Mouse (Mus musculus) B cell, adult 2 months (primary cell): ENCODE results near the gene Slc25a19.
A peak's percentile ranks its signal among the peaks of the same experiment; 100 is the strongest.
"Not testable (repeated sequence)": the region's sequence is repeated elsewhere in the genome, so short reads cannot be mapped to it uniquely, and the experiment has no call there.

Experiments
- DNase-seq, 2 experiments: peaks; one replicate each; pipeline ENCODE4 v3.0.0; 2022

Gene Slc25a19

DNA sequence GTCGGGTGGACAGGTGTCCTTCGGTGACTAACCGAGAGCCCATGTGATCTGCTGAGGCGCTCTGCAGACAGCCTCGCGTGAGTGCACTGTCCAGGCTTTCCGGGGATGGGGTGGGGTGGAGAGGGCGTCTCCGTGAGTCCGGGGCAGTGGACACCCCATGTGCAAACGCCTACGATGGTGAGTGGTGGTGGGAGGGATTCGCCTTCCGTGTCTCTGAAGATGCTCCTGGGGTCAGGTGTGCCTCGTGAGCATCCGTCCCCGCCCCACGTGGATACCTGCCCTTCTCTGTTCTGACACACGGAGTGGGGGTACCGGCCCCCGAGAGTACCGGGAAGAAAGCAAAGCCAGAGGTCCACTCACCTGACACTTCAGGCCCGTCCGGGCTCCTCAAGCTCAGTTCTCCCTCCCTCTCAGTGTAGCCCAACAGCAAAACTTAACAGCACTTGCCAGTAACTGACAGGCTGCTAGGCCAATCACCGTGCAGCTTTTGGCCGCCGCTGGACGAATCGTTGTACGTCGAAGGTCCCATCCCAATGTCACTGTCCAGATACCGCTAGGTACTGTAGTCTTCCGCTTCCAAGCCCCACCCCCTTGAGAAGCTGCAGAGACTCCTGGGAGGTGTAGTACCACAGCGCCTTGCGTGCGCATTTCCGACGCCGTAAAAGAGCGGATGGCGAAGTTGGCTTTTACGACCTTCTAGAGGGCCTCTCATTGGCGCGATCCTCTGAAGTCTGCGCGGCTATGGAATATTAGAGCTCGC lies at the start of gene Slc25a19:
TSS of gene Slc25a19 (minus strand) at position 591 of the 760 bp plus-strand sequence.
- DNase-seq: peak; percentile 94 to 96

DNA sequence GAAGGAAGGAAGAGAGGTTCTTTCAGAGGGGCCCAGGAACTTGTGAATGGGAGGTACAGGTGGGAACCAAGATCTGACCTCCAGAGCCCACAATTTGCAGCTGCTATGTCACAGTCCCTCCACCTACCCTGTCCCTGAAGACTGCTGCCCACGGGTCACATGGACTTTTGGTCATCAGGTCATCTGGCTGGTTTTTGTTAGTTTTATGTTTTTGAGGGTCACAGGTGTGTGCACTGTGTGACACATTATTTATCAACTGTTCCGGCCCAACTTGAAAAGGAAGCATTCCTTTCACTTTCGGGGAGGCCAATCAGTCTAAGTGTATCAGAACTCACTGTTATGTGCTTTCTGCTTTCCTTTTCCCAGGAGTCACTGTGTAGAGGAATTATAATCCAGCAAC lies 49.4 kb upstream of the Slc25a19 start:
- no peak for DNase-seq

DNA sequence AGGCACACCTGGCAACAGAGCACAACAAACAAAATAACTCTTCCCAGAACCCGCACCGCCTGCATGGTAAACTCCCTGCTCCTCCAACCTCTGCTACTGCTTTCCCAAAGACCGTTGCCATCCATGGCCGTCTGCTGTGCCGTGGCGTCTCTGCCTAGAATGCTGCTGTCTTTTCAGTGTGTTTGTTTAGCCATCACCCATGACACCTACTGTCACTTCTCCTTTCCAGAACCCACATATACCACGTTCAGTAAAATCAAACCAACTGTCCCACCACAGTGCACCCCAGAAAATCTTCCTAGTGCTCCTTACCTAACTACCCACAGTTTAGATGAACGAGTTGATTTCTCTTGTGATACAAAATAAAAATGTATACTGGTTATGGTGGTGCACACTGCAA lies 48.6 kb upstream of the Slc25a19 start:
- peak; percentile 38 to 53 for DNase-seq

DNA sequence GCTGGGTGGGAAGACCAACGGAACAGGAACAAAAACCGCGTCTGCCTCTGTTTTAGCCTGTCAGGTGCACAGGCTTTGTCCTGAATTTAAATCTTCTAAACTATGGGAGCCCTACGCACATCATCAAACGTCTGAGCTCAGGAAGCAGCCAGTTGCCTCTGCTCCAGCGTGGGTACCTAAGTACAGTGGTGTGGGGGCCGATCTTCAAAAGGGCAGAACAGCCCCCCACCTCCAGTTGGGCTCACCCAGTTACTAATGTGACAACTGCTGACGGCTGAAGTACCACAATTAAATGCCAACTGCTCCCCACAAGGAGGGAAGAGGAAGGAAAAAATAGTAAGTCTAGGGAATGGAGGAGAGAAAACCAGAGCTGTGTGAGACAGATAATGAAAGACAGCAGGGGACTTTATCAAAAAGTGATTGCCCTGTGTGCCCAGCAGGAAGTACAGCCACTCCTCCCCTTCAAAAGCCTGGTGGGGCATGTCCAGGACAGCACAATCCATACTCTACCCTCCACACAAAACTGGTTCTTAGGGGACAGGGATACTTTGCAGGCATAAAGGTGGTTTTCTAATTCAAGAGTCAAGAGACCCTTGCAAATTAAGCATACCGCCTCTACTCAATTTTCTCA lies 46.3 kb upstream of the Slc25a19 start:
- no peak for DNase-seq

DNA sequence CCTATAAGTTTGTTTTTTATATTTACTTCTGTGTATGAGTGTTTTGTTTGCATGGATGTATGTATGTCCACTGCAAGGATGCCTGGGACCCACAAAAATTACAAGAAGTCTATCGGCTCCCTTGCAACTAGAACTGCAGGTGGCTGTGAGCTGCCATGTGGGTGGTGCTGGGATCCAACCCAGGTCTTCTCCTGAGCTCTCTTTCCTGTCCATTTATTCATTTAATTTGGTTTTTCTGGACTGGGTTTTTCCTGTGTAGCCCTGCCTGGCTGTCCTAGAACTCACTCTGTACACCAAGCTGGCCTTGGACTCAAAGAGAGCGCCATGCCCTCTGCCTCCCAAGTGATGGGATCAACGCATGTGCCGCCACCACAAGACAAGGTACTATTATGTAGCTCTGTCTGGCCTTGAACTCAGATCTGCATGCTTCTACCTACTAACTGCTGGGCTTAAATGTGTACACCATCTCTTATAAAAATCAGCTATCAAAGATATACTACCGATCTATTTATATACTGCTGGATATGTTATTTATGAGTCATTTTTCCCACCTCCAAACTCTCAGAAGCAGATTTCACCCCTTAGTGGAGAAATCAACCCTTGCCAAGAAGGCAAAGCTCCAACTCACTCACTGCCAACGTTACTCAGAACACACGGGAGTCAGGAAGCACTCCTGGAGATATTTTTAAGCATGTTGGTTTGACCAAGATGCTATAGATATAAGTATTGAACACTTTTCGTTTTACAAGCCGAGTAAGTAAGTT lies 45.6 kb upstream of the Slc25a19 start:
- DNase-seq: no peak

DNA sequence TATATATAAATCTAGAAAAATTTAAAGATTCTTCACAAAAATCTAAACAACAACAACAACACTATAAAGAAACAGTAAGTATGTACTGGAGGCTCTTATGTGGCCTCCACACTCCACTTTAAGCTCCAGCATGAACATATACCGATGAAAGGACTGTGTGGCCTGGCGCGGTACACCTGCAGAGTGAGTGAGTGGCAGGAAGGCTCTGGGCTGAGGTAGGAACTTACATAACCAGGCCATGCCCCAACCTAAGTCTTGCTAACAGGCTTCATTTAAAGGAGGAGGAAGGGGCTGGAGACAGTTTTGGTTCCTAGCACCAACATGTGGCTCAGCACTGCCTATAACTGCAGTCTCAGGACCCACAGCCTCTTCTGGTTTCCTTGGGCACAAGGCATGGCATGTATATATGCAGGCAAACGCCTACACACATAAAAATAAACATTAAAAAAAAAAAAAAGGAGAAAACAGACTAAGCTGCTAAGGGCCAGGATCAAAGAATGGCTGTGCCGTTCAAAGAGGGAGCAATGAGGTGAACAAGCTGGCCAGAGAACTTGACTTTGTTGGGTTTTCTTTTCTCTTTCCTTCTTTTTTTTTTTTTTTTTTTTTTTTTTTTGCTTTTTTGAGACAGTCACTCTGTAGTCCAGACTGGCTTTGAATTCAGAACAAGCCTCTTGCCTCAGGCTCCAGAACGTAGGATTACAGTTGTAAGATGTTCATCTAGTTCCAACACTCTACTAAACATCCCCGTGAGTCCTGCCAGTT lies 44.3 kb upstream of the Slc25a19 start:
- no peak for DNase-seq

DNA sequence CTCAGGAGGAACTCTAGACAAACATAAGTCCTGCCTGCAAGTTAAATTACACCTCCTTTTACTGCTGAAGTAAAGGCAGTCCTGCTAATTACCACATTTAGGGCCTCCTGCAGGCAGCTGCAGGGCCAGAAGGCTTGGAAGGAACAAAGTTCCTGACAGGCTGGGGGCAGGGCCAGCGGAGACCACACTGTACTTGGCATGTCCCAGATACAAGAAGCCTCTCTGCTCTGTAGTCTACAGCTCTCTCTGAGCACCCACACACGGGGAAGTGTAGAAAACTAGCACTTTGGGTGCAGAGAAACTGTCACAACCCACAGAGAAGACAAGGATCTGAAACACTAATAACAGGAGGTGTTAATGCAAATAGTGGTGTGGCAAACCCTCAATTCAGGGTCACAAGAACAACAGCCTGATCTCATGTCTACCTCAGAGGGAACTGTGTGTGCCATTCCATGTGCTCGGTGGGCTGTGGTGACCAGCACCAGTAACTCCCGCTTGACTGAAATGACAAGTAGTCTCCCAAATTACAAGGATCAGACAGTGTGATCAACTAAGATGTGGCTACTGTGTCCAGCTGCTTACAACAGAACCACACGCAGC lies 42.5 kb upstream of the Slc25a19 start:
- no peak for DNase-seq

DNA sequence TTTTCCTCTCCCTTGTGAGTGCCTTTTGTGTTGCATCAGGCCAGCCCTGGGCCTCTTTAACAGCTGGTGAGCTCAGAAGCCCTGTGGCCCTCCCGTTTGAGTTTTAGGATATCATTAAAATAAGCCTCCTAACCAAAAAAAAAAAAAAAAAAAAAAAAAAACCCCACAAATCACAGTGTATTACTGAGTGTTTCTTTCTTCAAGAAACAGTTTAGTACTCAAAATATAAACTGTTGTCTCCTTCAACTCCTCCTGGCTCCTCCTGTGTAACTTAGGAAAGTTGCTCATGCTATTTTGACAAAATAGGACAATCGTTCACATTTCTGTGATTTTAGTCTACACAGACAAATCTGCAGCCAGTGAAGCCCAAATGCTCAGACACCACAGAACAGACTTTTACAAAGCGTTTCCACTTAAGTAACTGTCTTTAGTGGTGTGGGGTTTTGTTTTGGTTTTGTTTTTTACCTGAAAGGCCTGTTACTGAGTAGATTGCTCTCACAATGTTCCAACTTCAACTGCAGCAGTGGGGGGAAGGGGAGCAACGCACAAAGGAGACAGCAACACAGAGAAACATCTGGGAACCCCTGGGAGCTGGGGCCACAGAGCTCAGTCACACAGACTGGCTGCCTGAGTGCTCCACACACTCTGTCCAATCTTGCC lies 35.7 kb upstream of the Slc25a19 start:
- no peak for DNase-seq

DNA sequence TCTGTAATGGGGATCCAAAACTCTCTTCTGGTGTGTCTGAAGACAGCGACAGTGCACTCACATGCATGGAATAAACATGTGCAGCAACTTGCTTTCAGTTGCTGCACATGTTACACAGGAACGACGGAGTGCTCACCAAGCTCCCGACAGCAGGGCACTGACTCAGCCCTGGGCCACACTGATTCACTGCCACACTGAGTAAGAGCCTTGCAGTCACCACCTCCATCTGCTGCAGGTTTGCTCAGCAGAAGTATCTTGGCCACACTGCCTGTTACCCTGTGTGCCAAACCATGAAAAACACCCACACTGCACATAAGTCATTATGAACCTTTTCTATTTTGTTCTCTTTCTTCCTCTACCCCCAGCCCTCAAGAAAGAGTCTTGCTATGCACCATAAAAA lies 32.3 kb upstream of the Slc25a19 start:
- no peak for DNase-seq

DNA sequence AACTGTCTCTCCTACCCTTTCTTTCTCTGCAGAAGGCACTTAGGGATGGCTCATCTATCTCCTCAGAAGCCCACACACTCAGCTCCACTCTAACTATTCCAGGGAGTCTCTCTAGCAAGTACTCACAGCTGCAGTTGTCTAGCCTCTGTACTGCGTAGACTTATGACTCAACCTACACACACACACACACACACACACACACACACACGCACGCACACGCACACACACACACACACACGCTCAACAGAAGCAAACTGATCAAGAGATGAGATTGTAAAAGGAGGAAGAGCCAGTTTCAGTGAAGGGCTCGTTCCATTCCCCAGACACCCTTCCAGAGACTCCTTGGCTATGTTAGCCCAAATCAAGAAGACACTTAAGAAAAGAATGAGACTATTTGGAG lies 30.4 kb upstream of the Slc25a19 start:
- no peak for DNase-seq

DNA sequence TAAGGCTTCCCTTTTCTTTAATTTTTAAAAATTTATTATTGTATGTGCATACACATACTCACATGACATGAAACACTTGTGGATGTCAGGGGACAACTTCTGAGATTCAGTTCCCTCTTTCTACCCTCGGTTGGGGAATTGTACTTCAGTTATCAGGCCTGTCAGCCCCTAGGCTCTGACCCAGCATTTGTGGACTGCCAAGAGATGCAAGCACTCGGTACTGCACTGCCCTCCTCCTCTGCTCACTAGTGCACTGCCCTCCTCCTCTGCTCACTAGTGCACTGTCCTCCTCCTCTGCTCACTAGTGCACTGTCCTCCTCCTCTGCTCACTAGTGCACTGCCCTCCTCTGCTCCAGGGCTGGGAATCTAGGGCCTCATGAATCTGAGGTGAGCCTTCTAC lies 26.0 kb upstream of the Slc25a19 start:
- peak; percentile 68 to 70 for DNase-seq

DNA sequence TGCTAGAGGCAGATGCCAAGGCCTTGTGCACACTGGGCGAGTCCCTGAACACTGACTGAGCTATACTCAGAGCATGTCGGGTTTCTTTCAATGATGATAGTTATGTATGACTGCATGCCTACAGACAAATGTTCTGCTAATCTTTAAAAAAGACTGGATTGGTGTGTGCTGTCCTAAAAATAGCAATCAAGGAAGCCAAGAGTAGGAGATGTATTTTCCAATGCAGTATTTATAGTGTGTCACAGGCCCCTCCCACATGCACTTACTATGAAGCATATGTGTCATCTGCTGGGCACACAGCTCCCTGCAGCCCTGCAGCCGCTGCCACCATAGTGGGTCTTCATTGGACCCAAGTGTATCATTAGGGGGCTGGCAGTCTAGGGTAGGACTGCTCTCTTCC lies 25.1 kb upstream of the Slc25a19 start:
- no peak for DNase-seq

DNA sequence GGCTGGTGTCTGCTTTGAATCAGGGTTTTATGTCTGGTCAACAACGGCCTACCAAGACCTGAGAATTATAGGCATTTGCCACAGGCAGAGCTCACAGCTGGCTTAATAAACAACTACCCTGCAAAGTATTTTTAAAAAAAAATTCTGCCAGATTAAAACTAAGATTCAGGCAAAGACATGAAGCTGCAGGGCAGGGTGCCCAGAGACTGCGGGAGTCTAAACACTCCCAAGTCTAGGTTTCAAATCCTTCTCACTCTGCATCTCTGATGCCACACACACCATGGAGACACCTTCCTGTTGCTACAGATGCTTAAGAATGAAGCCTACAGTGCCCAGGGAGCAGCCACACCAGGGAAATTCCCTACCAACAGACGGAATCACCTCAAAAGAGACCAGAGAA lies 23.6 kb upstream of the Slc25a19 start:
- DNase-seq: no peak

DNA sequence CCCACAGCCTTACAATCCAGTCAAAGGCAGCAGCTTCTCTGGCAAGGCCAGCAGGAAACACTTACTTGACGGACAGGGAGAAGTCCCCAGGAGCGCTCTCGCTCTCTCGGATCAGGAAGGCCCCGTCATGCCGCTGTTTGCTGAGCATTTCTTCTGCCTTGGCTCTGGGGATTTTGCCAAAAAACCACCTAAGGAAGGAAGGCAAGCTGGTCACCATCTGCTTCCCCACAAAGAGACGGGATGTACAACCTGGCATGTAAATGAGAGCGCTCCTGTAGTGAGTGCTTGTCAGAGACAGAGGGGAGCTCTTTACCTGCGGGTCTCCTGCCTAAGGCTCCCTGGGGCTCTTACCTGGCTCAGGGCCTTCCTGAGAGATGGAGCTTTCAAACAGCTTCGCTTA lies 21.6 kb upstream of the Slc25a19 start:
- DNase-seq: no peak

DNA sequence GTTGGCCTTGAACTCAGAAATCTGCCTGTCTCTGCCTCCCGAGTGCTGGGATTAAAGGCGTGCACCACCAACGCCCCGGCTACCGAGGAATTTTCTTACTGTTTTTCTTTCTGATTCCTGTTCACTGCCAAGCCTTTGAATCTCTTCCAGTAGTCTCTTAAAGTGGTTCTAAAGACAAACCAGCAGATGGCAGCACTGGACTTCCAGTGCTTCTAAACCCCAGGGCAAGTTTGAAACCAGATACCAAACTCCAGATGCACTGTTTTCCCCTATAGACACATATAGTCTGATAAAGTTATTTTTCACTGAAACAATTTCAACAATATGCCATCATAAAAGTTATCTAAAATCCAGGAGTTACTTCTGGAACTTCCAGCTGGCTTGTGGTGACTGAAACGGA lies 19.4 kb upstream of the Slc25a19 start:
- DNase-seq: peak; percentile 71 to 72

DNA sequence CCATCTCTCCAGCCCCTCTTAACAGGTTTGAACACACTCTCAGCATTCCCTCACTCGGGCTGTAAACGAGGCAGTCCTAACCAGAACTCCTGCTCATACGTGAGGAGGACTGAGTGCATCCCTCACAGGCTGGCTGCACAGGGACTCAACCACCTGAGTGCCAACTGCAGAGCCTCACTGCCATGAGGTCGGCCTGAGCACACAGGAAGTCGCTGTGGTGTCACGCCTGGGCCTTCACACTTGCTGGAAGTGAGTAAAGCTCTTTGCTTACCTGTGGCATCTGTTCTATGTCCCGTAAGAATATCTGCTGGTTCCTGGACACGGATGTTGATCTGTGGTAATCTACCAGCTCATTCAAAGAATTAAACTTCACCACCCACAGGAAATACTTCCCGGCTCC lies 18.3 kb upstream of the Slc25a19 start:
- DNase-seq: peak; percentile 59 to 61

DNA sequence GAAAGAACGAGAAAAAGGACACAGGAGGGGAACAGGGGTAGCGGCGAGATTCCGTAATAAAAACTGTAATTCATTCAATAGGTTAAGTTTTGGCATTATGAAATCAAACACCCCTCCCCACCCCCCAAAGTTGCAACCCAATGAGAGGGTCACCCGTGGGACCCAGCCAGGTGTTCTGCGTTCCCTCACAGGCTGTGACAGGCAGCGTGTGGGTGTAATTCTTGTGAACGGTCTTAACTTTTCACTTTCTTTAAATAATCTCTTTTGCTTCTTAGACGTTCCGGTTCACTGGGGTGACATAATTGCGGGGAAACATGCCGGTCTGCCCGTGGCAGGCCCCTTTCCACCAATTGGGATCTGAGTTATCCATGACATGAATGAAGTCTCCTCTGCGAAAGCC lies 17.4 kb upstream of the Slc25a19 start:
- not testable (repeated sequence) for DNase-seq

DNA sequence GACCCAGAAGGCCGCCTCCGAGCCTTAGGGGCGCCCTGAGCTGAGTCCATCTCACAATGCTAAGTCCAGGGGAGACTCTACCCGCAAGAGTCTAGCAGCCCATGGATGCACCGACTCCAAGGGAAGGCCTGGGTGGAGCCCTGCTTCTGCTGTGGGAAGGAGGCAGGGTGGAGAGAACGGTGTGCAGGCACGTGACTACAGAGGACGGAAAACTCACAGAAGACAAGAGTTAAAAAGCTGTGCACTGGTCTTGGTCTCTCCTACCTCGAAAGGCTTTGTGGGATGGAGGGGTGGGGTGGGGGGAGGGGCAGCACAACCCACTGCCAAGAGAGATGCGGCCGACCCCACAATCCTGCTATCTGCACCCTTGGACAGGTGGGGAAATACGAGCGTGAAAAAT lies 16.2 kb upstream of the Slc25a19 start:
- DNase-seq: no peak

DNA sequence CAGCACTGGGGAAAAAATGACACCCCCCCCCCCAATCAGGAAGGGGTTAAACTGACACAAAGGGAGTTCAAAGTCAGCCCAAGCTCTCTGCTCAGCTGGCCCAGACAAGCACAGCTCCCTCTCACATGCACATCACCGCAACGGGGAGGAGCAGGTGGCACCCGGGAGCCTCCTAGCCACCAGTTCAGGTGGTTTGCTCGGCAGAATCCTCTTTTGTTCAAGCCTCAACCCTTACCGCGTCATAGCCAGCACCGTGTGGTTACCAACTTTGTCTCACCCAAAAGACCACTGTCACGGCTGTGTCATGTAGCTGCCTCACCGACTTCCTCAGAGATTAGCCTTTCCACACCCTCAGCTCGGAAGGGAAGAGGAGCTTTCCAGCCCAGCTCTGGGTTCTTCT lies 15.2 kb upstream of the Slc25a19 start:
- DNase-seq: peak in 1 of 2 experiments; percentile 49

DNA sequence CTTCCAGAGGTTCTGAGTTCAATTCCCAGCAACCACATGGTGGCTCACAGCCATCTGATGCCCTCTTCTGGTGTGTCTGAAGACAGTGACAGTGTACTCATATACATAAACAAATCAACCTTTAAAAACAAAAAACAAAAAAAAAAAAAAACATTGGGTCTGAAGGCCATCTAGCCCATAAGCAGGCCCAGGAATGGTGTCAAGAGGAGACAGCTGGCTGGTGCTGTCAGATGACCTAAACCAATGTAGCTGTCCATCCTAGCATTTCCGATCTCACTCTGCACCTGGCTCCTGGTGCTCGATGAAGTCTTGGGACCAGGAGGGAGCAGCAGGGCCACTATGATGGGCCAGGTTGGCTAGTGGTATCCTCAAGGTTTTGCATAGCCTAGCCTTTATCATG lies 14.6 kb upstream of the Slc25a19 start:
- no peak for DNase-seq

DNA sequence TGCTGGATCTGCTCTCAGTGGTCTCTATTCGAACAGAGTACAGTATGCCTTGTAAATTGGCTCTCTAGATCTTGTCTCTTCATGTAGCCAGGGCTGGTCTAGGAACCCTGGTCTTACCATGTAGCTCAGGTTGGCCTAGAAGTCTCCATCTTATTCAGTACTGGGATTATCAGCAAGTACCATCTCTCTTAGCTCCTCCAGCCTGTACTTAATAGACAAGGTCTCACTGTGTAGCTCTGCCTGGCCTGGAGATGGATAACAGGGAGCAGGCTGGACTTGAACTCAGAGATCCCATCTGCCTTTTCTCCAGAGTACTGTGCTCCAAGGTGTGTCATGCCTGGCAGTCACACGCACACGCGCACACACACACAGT lies 13.6 kb upstream of the Slc25a19 start:
- no peak for DNase-seq

DNA sequence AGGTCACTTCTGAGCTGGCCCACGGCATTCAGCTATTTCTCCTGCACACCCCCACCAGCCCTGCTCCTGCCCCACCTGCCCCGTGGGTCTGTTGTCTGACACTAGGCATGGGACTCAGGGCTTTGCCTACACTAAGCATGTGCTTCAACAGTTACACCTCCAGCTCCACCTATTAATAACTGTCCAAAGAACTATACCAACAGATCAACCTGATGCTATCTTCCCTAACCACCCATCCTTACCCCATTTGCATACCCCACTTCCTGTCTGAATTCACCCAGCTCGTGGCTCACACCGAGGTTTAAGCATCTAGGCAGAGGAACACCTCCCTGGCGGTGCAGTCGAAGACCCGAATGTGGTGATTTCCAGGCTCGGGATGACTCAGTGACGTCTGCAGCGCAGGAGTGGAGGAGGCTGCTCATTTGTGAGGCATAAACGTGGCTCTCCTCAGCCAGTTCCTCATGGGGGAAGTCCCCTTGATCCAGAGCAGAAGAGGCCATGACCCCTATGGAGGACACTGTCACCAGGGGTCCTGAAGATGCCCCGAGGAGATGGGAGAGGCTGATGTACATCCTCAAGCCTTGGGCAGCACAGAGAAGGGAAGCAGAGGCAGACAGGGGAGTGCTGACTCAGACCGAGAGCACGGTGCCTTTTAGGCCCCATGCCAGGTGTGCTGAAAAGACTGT lies 13.0 kb upstream of the Slc25a19 start:
- peak; percentile 89 to 91 for DNase-seq
